Mouse (Mus musculus) G1E (cell line): ENCODE measurements around the gene Txndc9.

Experiments used
- CTCF ChIP-seq: IDR thresholded peaks from 2 replicates; pipeline ENCODE4 v1.5.1; 2012; ENCODE audit warnings: low read depth, low read length, inconsistent platforms, mixed read lengths
- GATA1 ChIP-seq: IDR thresholded peaks from 2 replicates; pipeline ENCODE4 v1.6.1; 2012; ENCODE audit warnings: borderline replicate concordance, low read length, inconsistent platforms, mixed read lengths

- no peak for TF ChIP-seq CTCF
- no peak for TF ChIP-seq GATA1
Measured at GRCm38 (mm10) chr1:37965571-37965970, 32.1 kb downstream of the Txndc9 start.
